ENCODE assay signal across 8 mouse cellular contexts in the genomic region with DNA sequence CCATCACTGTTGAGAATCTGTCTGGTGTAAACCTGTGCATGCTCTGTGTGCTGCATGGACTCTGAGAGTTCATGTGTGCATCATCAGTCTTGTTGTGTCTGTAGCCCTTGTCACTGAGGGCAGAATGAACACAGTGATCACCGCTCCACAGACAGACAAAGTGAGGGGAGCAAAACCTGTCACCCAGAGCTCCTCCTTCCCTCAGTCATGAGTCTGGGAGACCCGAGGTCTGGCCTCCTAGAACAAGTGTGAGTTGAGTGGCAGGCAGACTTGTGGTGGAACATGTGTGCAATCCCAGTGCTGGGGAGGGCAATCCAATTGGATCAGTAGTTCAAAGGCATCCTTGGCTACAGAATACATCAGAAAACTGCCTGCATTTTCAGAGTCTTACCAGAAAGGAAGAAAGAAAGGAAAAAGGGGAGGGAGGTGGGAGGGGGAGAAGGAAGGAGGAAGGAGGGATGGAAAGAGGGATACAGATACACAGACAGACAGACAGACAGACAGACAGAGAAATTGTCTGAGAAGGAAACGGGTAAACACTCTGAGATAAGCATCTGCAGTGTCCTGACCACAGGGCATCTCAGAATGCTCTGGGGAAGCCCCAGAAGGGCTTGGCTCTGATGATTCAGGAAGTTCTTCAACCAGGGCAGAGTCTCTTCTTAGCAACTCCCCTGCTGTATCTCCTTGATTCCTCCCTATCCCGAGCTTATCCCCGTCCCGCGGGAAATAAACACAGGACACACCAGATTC. TPM values are rescaled to one million over a fixed set of nuclear protein-coding genes. Genes with fewer than 3 reads are reported as not detected.
DNase-seq lines count a peak whose midpoint lies in the region; ATAC-seq lines count a peak whose summit lies in the region.

No protein-coding gene starts in this region.

- 13% methylated on average over 7 of the region's 7 CpGs for WGBS in heart, embryonic 15.5 days
- WGBS in midbrain, embryonic 15.5 days = 20% methylated on average over 7 of the region's 7 CpGs

- ATAC-seq in heart, embryonic 15.5 days (replicated peaks; ENCODE audit: insufficient number of reproducible peaks, insufficient read depth, low FRiP score, low read depth) = no peak
- no peak for ATAC-seq in midbrain, embryonic 15.5 days (replicated peaks)

- H3K4me1 ChIP-seq in heart, embryonic 15.5 days (replicated peaks) = peaks cover 14% of the 10 kb centered on the region
- peaks cover 8% of the 10 kb centered on the region for H3K4me1 ChIP-seq in midbrain, embryonic 15.5 days

- no peak for DNase-seq in heart, adult 9 months (ENCODE audit: low spot score in 2 of 2)
- DNase-seq in brain, adult 2 months (ENCODE audit: low read depth, low spot score) = peak; percentile 6
- DNase-seq in induced T-regulatory cell, adult 2 months (ENCODE audit: low read depth) = peak; percentile 87
- DNase-seq in right cerebral cortex, postnatal 4 days = no peak
- no peak for DNase-seq in cerebellum, postnatal 10 days
- no peak for DNase-seq in kidney, postnatal 10 days

- no peaks in the 10 kb centered on the region for H3K27me3 ChIP-seq in heart, embryonic 15.5 days
- H3K27me3 ChIP-seq in midbrain, embryonic 15.5 days (replicated peaks) = no peaks in the 10 kb centered on the region

- no peaks in the 10 kb centered on the region for H3K9me3 ChIP-seq in heart, embryonic 15.5 days (replicated peaks)
- no peaks in the 10 kb centered on the region for H3K9me3 ChIP-seq in midbrain, embryonic 15.5 days

- peak overlapping the region; percentile 38; the same call in 1 of the 2 replicates for H3K9ac ChIP-seq in heart, embryonic 15.5 days
- H3K9ac ChIP-seq in midbrain, embryonic 15.5 days = no peak overlapping the region

- peak overlapping the region; percentile 64 for H3K4me2 ChIP-seq in heart, embryonic 15.5 days
- peak overlapping the region; percentile 30; the same call in 1 of the 2 replicates for H3K4me2 ChIP-seq in midbrain, embryonic 15.5 days

- no peaks in the 10 kb centered on the region for H3K36me3 ChIP-seq in heart, embryonic 15.5 days
- H3K36me3 ChIP-seq in midbrain, embryonic 15.5 days (replicated peaks) = no peaks in the 10 kb centered on the region

- peak overlapping the region; percentile 34 for H3K4me3 ChIP-seq in heart, embryonic 15.5 days
- H3K4me3 ChIP-seq in midbrain, embryonic 15.5 days = no peak overlapping the region

- no peak overlapping the region for H3K27ac ChIP-seq in heart, embryonic 15.5 days
- no peak overlapping the region for H3K27ac ChIP-seq in midbrain, embryonic 15.5 days

RNA-seq across cellular contexts. Expression of gene Zfp974, which starts 4.0 kb away (rescaled TPM):
- polyA plus RNA-seq in heart, embryonic 15.5 days (2015; fragmentation: Nextera tagmentation; extraction: Ambion mirVana) = 6.8 and 7.1 TPM in 2 replicates
- 17.6 and 18.0 TPM in 2 replicates for polyA plus RNA-seq in midbrain, embryonic 15.5 days (2015; fragmentation: Nextera tagmentation; extraction: Ambion mirVana)

RNA-seq across cellular contexts. Expression of gene Zfp780b, which starts 45.7 kb away (rescaled TPM):
- polyA plus RNA-seq in heart, embryonic 15.5 days (2015; fragmentation: Nextera tagmentation; extraction: Ambion mirVana) = 12.3 and 14.3 TPM in 2 replicates
- 36.0 and 38.8 TPM in 2 replicates for polyA plus RNA-seq in midbrain, embryonic 15.5 days (2015; fragmentation: Nextera tagmentation; extraction: Ambion mirVana)

Comparison
In these comparisons a context has a peak if more than half of its experiments do, and no peak if none do; other contexts are left out.
1. DNase-seq: peak in brain, adult 2 months (single experiment) and induced T-regulatory cell, adult 2 months (single experiment); none in heart, adult 9 months (0 of 2), right cerebral cortex, postnatal 4 days (single experiment), cerebellum, postnatal 10 days (0 of 2) and kidney, postnatal 10 days (single experiment).